Mouse (Mus musculus) forebrain, embryonic 16.5 days (tissue): ENCODE data around the gene Isyna1. TPM values are rescaled to one million over a fixed set of nuclear protein-coding genes. Genes with fewer than 3 reads are reported as not detected.
A peak's percentile ranks its signal among the peaks of the same experiment; 100 is the strongest.

Experiments used
- ATAC-seq: fragments of 200-750 bp; cut with Nextera tagmentation; 2 replicates; pipeline ENCODE4 v1.8.0; 2017; ENCODE audit warnings: mild to moderate bottlenecking, moderate library complexity
- H3K27ac ChIP-seq: fragments of 300-500 bp; sonication (generic); 2 replicates; pipeline ENCODE4 v1.5.1; 2014; ENCODE audit warnings: low read length, control low read depth
- H3K27me3 ChIP-seq: fragments of 300-500 bp; sonication (generic); replicated peaks from 2 replicates; pipeline ENCODE4 v1.6.1; 2014; ENCODE audit warnings: low read length; ENCODE audit not compliant: control insufficient read depth, insufficient read depth
- H3K36me3 ChIP-seq: fragments of 300-500 bp; sonication (generic); 2 replicates; pipeline ENCODE4 v1.6.1; 2014; ENCODE audit not compliant: control insufficient read depth, insufficient read depth
- H3K4me1 ChIP-seq: fragments of 300-500 bp; sonication (generic); replicated peaks from 2 replicates; pipeline ENCODE4 v1.6.1; 2014; ENCODE audit warnings: low read length; ENCODE audit not compliant: control insufficient read depth, insufficient read depth
- H3K4me2 ChIP-seq: fragments of 300-500 bp; sonication (generic); 2 replicates; pipeline ENCODE4 v1.6.1; 2014; ENCODE audit warnings: mild to moderate bottlenecking, low read length, control low read depth
- H3K4me3 ChIP-seq: fragments of 300-500 bp; sonication (generic); replicated peaks from 2 replicates; pipeline ENCODE4 v1.5.1; 2014; ENCODE audit warnings: mild to moderate bottlenecking, low read length, control low read depth
- H3K9ac ChIP-seq: fragments of 300-500 bp; sonication (generic); replicated peaks from 2 replicates; pipeline ENCODE4 v1.6.1; 2014; ENCODE audit warnings: low read depth, low read length, control low read depth
- H3K9me3 ChIP-seq: fragments of 300-500 bp; sonication (generic); 2 replicates; pipeline ENCODE4 v1.6.1; 2016; ENCODE audit warnings: low read length; ENCODE audit not compliant: control insufficient read depth
- whole genome bisulfite sequencing: fragments of 180-500 bp; shearing (Covaris S2); extraction: QIAGEN DNeasy Blood & Tissue Kit; methylation state at CpG from one replicate; pipeline ENCODE4 v1.1.7; 2014; 5-methylcytosine and 5-hydroxymethylcytosine counted together
- polyA plus RNA-seq: library from polyadenylated mRNA; unstranded; fragments of >200 nt; fragmentation: Nextera tagmentation; extraction: Ambion mirVana; gene quantifications from 2 replicates; pipeline ENCODE4 v1.2.1, GENCODE M21; 2015

The Isyna1 gene
- polyA plus RNA-seq, 1 experiment from 2014 or later, result 141 TPM

DNA sequence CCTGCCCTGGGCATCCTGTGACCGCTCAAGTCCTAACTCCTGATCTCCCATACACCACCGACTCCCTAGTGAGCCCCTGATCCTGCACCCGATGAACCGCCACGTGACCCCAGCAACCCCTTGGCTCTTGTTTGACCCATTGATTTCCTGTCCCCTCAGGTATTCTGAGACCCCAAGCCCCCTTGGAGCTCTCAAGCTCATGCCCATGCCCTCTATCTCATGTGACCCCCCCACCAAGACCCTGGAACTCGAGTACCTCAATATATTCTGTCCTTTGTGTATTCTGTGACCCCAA, 13.4 kb downstream of the Isyna1 start:
- Histone ChIP-seq H3K4me2 (peak overlapping the region; percentile 87), H3K4me3 (peak overlapping the region; percentile 82), H3K36me3 (no peaks in the 10 kb centered on the region; the same call in 1 of the 2 replicates), H3K4me1 (peaks cover 49% of the 10 kb centered on the region), H3K27me3 (peaks cover 5% of the 10 kb centered on the region; the same call in 1 of the 2 replicates), H3K9ac (peak overlapping the region; percentile 87), H3K9me3 (no peaks in the 10 kb centered on the region), H3K27ac (no peak overlapping the region)
- ATAC-seq, result no peak
- WGBS, result 34% methylated on average over 6 of the region's 6 CpGs

GRCm38 (mm10) chr8:70607898-70608748, 13.9 kb downstream of the Isyna1 start:
- Histone ChIP-seq H3K9ac (peak overlapping the region; percentile 87), H3K9me3 (no peaks in the 10 kb centered on the region), H3K27ac (peak overlapping the region; percentile 32), H3K4me3 (peak overlapping the region; percentile 82), H3K4me2 (peak overlapping the region; percentile 87), H3K27me3 (peaks cover 5% of the 10 kb centered on the region; the same call in 1 of the 2 replicates), H3K36me3 (no peaks in the 10 kb centered on the region), H3K4me1 (peaks cover 49% of the 10 kb centered on the region)
- ATAC-seq, result 0 out of 2 replicates have a peak, but pooled peaks have one; percentile 13
- WGBS, result 2% methylated on average over 84 of the region's 84 CpGs

DNA sequence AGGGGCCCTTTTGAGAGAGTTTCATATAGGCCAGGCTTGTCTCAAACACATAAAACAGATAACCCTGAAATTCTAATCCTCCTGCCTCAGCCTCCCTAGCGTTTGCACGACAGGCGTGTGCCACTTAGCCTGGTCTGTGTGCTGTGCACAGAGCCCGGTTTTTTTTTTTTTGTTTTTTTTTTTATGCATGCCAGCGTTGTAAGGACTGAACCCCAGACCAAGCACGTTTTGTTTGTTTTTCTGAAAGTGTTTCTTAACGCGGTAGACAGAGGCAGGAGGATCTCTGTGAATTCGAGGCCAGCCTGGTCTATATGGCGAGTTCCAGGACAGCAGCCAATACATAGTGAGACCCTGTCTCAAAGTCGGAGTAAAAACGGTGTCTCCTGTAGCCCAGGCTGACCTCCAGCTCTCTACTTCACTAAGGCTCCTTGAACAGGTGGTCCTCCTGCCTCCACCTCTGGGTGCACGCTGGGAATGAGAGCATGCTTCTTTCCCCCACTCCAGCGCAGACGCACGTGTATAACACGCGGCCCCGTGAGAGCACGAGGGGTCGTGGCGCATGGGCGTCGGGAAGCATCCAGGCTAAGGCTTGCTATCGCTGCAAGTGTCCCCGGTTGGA, 14.7 kb downstream of the Isyna1 start, which contains the start of gene Ssbp4:
Gene Ssbp4 (minus strand): TSS at position 124 of the 619 bp plus-strand sequence.
- whole genome bisulfite sequencing, result 6% methylated on average over 26 of the region's 26 CpGs
- Histone ChIP-seq H3K27me3 (peaks cover 5% of the 10 kb centered on the region; the same call in 1 of the 2 replicates), H3K4me3 (peak within 1 kb of the TSS; percentile 82), H3K36me3 (no peaks in the 10 kb centered on the region), H3K9me3 (no peaks in the 10 kb centered on the region), H3K4me1 (peaks cover 49% of the 10 kb centered on the region), H3K27ac (peak within 1 kb of the TSS; percentile 64), H3K9ac (peak within 1 kb of the TSS; percentile 87), H3K4me2 (peak within 1 kb of the TSS; percentile 87)
- ATAC-seq, result no peak

- Histone ChIP-seq H3K9ac (peak overlapping the region; percentile 49), H3K27ac (peak overlapping the region; percentile 64), H3K4me3 (peak overlapping the region; percentile 40), H3K9me3 (no peaks in the 10 kb centered on the region), H3K36me3 (no peaks in the 10 kb centered on the region), H3K27me3 (peaks cover 5% of the 10 kb centered on the region; the same call in 1 of the 2 replicates), H3K4me2 (peak overlapping the region; percentile 79), H3K4me1 (peaks cover 49% of the 10 kb centered on the region)
- WGBS, result 1% methylated on average over 33 of the region's 39 CpGs
- ATAC-seq, result peak; percentile 24
Observed at GRCm38 (mm10) chr8:70609368-70609848, 15.2 kb downstream of the Isyna1 start.

- Histone ChIP-seq H3K36me3 (no peaks in the 10 kb centered on the region), H3K4me3 (peak overlapping the region; percentile 40), H3K9ac (peak overlapping the region; percentile 49), H3K27ac (peak overlapping the region; percentile 64), H3K4me1 (peaks cover 49% of the 10 kb centered on the region), H3K27me3 (peaks cover 5% of the 10 kb centered on the region; the same call in 1 of the 2 replicates), H3K9me3 (no peaks in the 10 kb centered on the region), H3K4me2 (peak overlapping the region; percentile 79)
- peak; percentile 29 for ATAC-seq
- 1% methylated on average over 40 of the region's 45 CpGs for WGBS
Observed at GRCm38 (mm10) chr8:70609849-70610795, 15.9 kb downstream of the Isyna1 start.

- ATAC-seq, result peak; percentile 10; the same call in 1 of the 2 replicates
- WGBS, result under 1% methylated on average over 54 of the region's 54 CpGs
- peaks cover 48% of the 10 kb centered on the region for H3K4me1 ChIP-seq
Observed at GRCm38 (mm10) chr8:70610796-70611771, 16.9 kb downstream of the Isyna1 start.

GRCm38 (mm10) chr8:70611849-70612248, 17.7 kb downstream of the Isyna1 start:
- WGBS, result 0% methylated on average over 6 of the region's 6 CpGs
- Histone ChIP-seq H3K9me3 (no peaks in the 10 kb centered on the region), H3K27me3 (peaks cover 5% of the 10 kb centered on the region; the same call in 1 of the 2 replicates), H3K4me1 (peaks cover 46% of the 10 kb centered on the region), H3K9ac (no peak overlapping the region; the same call in 1 of the 2 replicates), H3K27ac (peak overlapping the region; percentile 16; the same call in 1 of the 2 replicates), H3K36me3 (no peaks in the 10 kb centered on the region), H3K4me2 (peak overlapping the region; percentile 79), H3K4me3 (peak overlapping the region; percentile 39)
- no peak for ATAC-seq

More at GRCm38 (mm10) chr8:70610796-70611771, 16.9 kb downstream of the Isyna1 start:
- Histone ChIP-seq H3K4me3 (peak overlapping the region; percentile 39), H3K9ac (peak overlapping the region; percentile 46), H3K9me3 (no peaks in the 10 kb centered on the region), H3K4me2 (peak overlapping the region; percentile 79), H3K36me3 (no peaks in the 10 kb centered on the region), H3K27me3 (peaks cover 5% of the 10 kb centered on the region; the same call in 1 of the 2 replicates), H3K27ac (peak overlapping the region; percentile 16; the same call in 1 of the 2 replicates)

DNA sequence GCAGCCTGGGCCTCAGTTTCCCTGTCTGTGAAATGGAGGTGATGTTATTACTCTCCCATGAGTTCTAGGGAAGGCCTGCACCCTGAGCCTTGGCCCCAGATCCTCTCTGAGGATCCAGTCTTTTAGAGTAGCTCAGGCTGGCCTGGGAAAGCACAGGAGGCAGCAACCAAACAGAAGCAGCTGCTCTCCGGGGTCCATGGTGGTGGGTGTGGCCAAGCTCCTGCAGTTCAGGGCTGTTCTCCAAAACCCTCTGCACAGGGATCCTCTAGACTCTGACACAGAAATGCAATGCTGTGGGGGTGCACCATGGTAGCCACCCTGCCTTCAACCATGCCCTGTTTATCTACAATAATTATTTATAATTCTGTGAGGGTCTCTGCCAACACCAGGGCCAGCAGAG, 19.6 kb downstream of the Isyna1 start:
- no peak overlapping the region for H3K4me2 ChIP-seq
- no peak overlapping the region for H3K4me3 ChIP-seq
- ATAC-seq, result no peak
- no peak overlapping the region for H3K9ac ChIP-seq
- WGBS, result 5% methylated on average over 1 of the region's 1 CpGs
- H3K27me3 ChIP-seq, result peaks cover 5% of the 10 kb centered on the region; the same call in 1 of the 2 replicates
- peaks cover 29% of the 10 kb centered on the region for H3K4me1 ChIP-seq
- no peak overlapping the region for H3K27ac ChIP-seq
- H3K9me3 ChIP-seq, result no peaks in the 10 kb centered on the region
- H3K36me3 ChIP-seq, result no peaks in the 10 kb centered on the region
